Mouse (Mus musculus) CD4-positive, CD25-positive, alpha-beta regulatory T cell, adult 4 months (primary cell): ENCODE results near the gene Hoxd3. TPM values are rescaled to one million over a fixed set of nuclear protein-coding genes. Genes with fewer than 3 reads are reported as not detected.

Experiments
- ATAC-seq: one replicate; pipeline ENCODE4 v1.8.0; 2017
- polyA plus RNA-seq, 2 experiments: library from polyadenylated mRNA; unstranded; fragments of 100-300 nt; shearing (Covaris generic); gene quantifications; one replicate each; pipeline ENCODE4 v1.2.1; 2017

The Hoxd3 gene
- polyA plus RNA-seq, 2 experiments from 2014 or later: not detected

DNA sequence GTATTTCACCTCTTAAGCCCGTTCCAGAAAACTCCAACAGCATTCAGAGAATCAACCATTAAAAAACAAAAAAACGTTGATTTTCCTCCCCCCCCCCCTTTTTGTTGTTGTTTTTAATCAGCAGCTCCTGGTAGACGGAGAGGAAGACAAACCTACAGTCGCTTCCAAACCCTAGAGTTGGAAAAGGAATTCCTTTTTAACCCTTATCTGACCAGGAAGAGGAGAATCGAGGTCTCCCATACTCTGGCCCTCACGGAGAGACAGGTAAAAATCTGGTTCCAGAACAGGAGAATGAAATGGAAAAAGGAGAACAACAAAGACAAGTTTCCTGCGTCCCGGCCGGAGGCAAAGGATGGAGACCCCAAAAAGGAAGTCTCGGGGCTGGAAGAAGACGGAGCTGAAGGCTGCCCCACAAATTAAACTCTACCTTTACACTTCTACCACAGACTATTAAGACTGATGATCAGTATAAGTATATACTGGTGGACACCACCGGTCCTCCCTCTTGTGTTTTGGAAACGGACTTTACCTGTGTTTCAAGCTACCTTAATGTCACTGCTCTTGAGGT is 5.2 kb upstream of the Hoxd3 start:
- no peak for ATAC-seq

DNA sequence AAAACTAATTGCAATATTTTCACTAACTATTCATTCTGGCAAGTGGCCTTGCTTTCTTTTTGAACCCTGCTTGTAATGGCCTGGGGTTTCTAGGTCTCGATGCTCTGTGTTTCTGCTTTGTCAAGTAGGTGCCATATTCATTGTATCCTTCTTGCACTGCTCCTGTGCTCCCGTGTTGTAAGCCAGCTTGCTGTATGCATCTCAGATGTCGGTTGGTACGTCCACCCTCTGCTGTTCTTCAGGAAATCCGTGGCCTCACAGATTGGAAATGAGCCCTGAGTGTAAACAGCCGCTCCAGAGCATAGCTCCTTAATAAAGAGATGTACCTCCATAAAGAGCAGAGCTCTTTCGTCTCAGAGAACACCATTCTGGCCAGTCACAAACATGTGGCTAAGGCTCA is 4.1 kb upstream of the Hoxd3 start:
- no peak for ATAC-seq

DNA sequence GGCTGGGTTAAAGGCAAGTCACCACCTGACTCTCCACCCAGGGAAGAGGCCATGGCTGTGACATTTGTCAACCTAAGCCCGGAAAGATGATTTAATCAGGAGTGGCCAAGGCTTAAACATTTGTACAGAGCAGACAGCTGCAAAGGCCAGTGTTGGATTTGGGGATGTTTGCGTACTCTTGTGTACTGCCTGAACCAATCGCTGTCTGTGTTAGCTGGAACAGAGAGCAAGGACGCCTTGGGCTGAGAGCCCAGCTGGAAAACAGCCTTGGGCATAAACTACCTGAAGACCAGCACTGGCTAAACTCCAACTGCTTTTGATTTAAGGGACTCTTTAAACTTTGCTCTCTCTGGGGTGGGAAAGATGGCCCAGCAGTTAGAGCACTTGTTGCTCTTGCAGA is 3.1 kb upstream of the Hoxd3 start:
- no peak for ATAC-seq

DNA sequence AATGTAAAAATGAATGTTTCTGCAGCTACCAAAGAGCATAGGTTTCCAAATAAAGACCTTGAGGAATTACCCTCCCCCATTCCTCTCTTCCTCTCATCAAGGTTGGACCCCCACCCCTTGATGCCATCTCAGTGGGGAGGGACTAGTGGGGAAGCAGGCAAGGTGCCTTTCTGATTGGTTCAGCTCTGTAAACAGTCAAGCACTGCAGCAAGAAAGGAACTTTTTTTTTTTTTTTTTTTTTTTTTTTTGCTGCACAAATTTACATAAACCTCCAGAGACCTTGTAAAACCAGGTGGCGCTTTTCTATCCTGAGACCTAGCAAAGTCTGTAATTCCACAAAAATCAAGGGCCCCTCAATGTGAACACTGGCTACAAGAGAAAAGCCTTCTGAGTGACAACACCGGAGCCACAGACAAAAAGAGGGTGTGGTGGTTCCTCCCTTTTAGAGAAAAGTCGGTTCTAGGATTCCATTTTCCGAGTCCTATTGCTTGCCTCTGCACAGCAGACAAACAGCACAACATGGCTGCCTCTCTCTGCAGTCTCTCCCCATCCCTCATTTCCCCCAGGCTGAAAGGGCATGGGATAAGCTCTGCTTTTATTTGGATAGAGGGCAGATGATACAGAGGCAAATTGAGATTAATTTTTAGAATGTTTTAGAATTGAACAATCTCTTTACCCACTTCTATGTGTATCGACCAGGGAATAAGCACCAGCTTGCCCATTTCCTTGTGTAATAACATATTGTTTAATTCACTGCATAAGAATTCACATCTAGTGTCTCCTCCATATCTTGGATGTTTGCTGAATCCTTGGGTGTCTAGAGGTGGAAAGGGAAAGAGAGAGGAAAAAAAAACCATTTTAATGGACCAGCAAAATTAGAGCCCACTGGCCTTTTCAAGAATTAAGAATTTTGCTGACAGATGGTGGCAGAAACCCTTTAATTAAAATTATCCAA is 2.0 kb upstream of the Hoxd3 start:
- no peak for ATAC-seq

DNA sequence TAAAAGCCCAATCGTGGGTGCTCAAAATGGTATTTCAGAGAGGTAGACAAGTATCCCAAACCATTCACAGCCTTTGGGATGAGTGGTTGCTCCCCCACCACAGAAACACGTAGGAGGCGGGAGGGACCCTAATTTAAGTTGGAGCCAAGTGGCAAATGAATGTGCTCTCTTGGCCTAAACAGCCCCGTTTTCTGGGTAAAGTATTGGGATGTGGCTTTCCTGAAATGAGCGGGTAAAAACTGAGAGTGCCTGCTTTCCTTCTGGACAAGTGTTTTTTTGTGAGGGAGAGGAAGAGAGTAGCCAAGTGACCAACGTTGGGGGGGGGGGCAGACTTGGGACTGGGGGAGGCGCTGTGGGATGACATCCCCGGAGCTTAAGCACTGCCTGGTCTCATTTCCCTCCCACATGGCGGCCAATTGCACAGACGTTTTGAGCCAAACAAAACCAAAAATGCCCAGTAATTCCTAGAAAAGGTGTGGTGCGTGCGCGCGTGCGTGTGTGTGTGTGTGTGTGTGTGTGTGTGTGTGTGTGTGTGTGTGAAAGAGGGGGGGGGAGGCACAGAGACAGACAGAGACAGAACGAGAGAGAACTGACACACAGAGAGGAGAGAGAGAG is 691 bp upstream of the Hoxd3 start:
- no peak for ATAC-seq

DNA sequence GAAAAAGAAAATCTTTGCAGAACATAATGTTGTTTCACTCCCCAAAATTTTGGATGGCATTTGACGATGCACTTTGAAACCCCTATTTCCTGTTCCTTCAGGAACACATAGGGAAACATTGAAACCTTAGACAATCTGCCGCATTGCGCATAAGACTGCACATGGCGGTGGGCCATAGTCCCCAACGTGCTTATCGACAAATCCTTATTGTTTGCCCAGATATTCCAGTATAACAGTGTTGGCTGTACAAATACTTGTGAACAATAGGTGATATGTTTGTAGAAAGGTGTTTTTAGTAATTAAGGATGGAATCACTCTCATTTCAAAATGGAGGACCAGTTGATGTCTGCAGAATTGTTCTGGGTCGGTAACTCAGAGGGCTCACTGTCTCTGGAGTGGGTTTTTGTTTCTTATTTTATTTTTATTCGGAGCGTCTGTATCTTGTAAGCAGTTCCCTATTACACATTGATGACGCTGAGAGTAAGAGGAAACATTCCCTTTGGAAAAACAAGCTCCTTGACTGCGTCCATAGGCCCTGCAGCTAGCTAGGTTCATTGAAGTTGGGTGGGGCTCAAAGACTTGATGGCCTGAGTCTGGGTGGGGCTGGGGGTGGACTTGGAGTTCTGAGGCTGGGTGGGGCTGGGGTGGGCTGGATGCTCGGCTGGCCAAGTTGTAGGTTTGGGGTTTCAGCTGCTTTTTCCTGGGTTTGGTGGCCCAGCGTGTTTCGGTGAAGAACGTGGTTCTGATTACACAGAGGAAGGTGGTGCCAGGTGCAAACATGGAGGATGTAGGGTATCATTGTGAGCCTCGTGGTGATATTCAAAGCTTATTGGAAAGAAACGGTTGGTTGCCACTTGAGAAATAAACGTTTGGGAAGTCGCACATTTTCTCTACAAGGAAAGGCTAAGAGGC is 1.8 kb downstream of the Hoxd3 start:
- ATAC-seq: no peak

DNA sequence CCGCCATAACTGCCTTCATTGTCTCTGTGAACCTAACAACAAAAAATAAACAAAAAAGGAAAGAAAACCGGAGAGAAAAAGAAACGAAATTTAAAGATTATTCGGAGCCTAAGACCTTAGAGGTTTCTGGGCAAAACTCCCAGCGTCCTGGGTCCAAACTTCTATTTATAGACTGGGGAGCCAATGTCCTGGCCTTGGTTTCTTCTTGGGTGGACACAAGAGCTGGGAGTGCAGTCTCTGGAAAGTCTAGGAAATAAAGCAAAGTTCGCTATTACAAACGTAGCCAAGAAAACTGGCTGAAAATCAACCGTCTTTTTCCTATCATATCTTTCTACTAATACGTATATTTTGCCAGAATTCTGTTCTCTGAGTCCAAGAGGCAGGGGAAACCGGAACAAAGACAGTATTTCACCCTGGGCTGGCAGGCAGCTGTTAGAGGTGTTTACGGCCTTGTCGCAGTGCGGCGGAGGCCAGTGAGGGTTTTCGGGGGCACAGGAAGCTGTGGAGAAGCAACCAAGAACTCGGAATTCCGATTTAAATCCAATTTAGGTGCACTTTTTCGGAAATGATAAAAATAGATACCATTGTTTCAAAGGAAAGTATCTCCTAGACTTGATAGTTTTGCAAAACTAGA is 2.5 kb downstream of the Hoxd3 start:
- ATAC-seq: no peak

DNA sequence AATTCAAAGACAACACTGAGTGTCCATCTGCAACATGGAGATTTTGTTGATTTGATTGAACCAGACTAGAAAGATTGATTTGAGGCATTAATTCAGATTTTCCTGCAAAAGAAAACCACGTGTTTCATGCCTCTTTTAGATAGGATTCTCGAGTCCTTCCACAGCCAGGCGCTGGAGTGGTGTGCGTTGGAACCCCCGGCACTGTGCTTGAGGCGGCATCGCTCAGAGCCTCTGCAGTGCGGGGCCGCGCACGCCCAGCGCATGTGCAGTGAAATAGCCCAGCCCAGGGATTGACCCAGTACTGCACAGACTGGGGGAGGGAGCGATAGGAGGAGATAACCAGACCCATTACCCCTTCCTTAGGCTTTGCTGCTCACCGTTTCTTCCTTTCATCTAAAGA is 3.2 kb downstream of the Hoxd3 start:
- ATAC-seq: no peak

DNA sequence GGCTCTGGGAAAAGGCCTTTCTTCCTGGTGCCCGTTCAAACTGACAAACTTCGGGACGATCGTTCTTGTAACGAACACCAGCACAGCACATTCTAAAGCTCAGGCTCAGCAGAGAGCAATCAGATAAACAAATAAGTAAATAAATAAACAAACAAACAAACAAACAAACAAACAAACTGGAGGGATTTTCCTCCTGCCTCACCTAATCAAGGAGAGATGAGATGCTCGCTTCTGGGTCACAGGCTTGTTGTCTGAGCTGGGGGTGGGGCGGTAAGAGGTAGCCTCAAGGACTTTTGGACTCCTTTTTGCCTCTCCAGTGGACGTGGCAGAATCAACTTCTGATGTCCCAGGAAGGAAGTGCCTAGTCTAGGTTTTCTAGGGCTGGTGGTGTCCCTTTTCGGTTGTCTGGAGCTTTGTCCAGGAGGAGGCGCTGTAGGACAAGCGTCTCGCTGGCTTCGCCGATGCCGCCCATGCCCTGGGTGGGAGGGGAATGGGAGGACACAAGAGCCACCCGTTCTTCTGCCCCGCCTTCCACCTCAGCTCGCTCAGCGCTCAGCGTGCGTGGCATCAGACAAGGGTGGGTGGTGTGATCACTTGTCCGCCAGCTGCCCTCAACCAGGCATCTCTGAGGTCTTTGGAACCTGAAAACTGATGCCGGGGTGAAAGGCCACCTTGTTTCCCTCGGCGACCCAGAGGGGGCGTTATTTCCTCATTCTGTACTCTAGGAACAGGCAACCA is 3.9 kb downstream of the Hoxd3 start:
- peak; percentile 69 for ATAC-seq

DNA sequence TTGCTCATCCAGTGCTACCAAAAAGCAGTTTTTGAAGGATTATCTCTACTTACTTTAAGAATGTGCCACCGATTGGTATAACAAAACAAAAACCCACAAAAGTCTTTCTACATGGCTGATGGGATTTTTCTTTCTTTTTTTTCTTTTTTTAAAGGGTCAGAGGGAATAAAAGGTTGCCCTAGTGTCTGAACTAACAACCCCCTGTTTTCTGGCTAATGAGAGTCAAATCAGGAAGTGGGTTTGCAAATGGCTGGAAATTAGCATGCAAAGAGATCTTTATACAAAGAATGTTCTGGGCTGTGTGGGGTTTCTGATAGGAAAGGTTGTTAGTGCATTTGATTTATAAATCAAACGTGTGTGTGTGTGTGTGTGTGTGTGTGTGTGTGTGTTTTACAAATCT is 8.7 kb downstream of the Hoxd3 start:
- no peak for ATAC-seq

DNA sequence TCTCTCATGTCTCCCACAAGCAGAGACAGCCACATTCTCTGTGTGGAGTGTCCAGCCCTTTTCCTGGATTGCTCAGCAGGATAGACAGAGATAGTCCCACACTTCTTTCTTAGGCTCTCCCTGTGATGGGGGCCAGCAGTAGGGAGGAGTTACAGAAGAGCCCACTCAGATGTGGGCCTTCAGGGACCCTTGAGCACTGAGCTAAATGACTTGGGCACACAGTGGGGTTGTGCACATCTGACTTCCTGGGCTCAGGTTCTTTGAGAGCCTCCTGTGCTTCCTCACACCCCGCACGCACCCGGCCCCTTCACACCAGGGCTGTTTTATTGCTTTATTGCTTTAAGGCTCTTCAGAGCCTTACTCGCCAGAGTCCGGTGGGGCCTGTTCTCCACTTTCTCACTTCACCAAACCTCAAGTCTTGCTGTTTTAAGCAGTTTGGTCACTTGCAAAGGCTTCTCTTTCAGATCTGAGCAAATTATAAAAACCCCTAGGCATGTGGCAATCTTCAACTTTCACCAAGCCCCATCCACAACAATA is 9.3 kb downstream of the Hoxd3 start:
- ATAC-seq: no peak

DNA sequence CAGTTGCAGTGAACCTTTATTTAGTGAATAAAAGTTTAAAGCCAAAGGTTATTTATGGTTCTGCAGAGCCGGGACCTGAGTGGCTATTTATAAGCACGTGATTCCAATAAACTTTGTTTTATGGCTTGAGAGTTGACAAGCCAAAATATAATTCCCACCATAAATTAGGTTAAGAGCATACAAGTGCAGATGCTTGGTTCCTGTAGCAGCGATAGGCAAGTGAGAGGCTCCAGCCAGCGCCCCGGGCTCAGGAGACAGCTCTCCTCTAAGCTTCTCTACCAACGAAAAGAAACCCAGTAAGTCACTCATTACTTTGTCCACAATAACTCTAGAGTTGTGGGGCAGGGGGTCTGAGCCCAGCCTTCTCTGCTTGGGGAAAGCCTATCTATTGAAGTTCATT is 10.2 kb downstream of the Hoxd3 start:
- no peak for ATAC-seq

DNA sequence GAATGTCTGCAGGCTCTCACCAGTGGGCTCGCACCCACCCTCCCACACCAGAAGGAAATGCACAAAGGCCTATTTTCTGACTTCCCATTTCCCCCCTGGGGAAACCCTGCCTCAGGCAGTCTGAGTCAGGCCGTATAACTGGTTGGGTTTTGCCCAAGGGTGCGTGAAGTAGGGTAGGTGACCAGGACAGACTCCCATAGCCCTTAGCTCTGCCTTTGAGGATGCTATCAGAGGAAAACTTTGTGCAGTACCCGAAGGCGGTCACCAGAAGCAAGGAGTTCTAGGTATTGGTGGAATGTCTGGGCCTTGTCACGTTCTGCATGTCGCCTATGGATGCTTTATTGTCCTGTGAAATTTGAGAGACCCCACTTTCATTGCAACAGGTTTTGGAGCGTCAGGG is 11.2 kb downstream of the Hoxd3 start:
- no peak for ATAC-seq

DNA sequence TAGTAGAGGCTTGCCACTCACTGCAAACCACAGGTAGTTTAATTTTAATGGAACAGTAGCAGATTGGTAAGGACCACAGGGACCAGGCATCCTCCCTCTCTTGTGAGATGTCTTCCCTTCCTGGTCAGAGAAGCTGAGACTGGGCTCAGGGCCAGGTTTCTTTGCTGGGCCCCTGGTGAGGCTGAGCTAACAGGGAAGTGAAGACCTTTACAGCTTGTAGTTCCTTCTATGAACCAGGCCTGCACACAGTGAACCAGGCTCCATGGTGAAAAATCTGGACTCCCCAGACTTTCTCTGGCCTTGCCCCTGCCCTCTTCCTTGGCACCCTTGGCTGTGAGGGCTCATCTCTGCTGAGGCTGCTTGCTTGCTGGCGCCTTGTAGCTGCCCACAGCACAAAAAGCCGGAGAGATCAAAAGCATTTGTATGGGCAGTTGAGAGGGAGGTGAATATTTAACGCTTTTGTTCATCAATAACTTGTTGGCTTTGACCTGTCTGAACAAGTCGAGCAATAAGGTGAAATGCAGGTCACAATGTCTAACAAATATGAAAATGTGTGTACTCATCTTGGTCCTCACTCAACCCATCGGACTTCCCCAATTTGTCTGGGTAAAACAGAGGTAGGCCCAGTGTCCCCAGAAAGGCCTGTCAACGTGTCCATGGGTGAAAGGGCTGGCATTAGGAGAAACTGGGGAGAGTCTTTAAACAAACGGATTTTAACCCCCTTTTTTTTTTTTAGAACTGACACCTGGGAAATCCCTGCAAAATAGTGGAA is 12.7 kb downstream of the Hoxd3 start:
- no peak for ATAC-seq

DNA sequence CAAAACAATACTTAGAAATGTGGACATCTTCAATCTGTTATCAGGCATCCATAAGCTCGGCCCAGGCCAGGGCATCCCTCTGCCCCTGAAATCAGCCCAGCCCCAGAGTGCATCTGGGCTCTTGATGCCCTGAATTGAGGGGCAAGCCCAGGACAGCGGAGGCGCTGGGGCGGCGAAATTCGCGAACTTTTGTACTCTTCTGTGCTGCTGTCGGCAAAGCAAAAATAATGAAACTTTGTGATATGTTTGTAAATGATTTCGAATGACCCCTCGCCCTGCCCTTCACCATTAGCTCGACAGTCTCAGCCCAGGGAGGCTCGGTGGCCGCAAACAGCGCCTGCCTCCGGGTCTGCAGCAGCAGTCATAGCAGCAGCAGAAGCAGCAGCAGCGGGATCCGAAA is 13.4 kb downstream of the Hoxd3 start:
- ATAC-seq: no peak

DNA sequence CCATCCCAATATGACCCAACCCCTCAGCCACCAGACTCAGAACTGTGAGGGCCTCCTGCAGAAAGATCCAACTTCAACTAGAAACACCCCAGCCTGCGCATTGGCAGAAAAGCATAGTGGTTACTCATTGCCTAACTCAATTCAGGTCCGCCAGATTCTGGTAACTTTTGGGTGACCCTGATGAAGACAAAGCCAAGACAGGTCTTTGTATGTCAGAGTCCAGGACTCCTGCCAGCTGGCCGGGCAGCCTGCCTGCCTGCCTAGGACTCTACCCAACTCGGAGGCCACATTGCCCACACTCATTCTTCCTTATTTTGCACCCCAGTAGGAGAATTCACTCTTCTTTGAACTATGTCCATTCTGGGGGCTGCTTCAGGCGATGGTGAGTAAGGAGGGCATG is 14.8 kb downstream of the Hoxd3 start, which contains the start of gene Gm28230:
Gene Gm28230 (plus strand): TSS at position 178 of the 400 bp plus-strand sequence.
- ATAC-seq: no peak

DNA sequence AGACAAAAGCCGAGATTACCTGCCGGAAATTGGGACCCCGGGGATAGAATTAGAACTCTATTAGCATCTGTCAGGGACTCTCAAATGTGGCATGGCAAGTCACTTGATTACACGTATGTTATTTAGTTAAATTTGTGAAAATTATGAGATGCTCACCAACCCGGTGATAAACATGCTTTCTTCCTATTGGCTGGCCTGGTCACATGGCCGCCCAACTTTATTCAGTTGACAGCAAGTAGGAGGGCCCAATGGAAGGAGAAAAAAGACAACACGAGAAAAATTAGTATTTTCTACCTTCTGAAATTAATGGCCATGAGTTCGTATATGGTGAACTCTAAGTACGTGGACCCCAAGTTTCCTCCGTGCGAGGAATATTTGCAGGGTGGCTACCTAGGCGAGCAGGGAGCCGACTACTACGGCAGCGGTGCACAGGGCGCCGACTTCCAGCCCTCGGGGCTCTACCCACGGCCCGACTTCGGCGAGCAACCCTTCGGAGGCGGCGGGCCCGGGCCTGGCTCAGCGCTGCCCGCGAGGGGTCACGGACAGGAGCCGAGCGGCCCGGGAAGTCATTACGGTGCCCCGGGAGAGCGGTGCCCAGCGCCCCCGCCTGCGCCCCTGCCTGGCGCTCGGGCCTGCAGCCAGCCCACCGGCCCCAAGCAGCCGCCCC is 15.4 kb downstream of the Hoxd3 start:
- no peak for ATAC-seq

DNA sequence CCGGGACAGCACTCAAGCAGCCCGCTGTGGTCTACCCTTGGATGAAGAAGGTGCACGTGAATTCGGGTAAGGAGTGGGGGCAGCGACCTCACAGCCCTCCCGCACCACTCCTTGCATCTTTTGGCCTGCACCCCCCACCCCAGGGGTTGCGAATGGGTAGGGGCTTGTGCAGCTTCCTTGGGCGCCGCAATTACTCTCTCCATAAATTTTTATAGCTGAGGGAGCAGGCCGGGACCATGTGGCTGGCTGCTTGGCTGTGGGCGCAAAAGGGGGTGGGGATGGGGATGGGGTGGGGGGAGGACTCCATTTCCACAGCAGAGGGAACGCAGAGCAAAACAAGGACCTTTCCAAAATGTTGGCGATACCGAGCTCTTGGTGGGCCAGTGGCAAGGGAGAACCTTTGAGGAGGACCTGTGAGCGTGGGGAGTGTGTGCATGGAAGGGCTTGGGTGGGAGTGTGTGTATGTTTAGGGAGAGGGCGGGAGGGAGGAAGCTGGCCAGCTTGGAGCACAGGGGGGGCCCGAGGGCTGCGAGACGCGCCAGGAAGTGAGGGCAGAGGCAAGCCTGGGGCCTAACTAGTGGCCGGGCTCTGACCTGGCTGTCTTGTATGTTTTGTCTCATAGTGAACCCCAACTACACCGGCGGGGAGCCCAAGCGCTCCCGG is 16.0 kb downstream of the Hoxd3 start:
- ATAC-seq: no peak

DNA sequence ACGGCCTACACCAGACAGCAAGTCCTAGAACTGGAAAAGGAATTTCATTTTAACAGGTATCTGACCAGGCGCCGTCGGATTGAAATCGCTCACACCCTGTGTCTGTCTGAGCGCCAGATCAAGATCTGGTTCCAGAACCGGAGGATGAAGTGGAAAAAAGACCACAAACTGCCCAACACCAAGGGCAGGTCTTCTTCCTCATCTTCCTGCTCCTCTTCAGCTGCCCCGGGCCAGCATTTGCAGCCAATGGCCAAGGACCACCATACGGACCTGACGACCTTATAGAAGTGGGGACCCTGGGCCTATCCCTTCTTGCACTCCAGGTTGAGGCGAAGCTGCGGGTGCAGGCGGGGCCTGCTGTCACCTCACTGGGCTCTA is 16.6 kb downstream of the Hoxd3 start:
- no peak for ATAC-seq
